Mouse (Mus musculus) heart, postnatal 0 days (tissue): ENCODE results near the gene Mapre3.

Experiments
- CTCF ChIP-seq: IDR thresholded peaks from 2 replicates; pipeline ENCODE4 v1.5.1; 2016; ENCODE audit warnings: antibody characterized with exemption, control low read depth, low read depth
- EP300 ChIP-seq: IDR thresholded peaks from 2 replicates; pipeline ENCODE4 v1.6.1; 2016; ENCODE audit warnings: antibody characterized with exemption, low read depth

- TF ChIP-seq CTCF (no peak), EP300 (no peak)
Observed at GRCm38 (mm10) chr5:30850556-30850925, 36.1 kb downstream of the Mapre3 start.
